17 mouse cellular contexts compared by ENCODE assay signal in the genomic region with DNA sequence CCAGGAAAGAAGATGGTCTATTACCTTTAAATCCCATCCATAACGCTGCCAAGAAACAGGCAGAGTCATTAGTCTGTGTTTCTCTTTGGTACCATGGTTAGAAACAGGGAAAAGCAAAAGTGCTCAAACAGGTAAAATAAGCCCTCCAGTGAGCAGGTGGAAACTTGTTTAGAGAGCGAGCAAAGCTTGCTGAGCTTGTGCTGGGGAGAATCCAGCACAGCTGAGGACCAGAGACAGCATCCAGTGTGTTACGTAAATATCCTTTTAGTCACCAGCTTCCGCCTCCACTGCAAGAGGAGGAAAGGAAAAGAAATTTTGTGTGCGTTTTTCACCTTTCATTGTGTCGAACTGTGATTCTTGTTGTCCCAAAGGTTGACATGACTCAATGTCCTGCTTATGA.
"Had no signal": no experiment of that assay in that cellular context is flagged by ENCODE, and none has a peak within 500 bp of the region (broad histone marks: within the 10 kb centered on the region; RNA-seq: fewer than 3 reads in every experiment).

No protein-coding gene starts in this region.

- H3K27me3 ChIP-seq: intestine, embryonic 15.5 days; kidney, embryonic 15.5 days; limb, embryonic 12.5 days; liver, embryonic 15.5 days; neural tube, embryonic 12.5 days; stomach, embryonic 15.5 days had no signal

- H3K27ac ChIP-seq: intestine, embryonic 15.5 days; kidney, embryonic 15.5 days; limb, embryonic 12.5 days; liver, embryonic 15.5 days; midbrain, embryonic 10.5 days; neural tube, embryonic 12.5 days had no signal

- H3K4me3 ChIP-seq: intestine, embryonic 15.5 days; kidney, embryonic 15.5 days; limb, embryonic 12.5 days; liver, embryonic 15.5 days; midbrain, embryonic 10.5 days; neural tube, embryonic 12.5 days; stomach, embryonic 15.5 days had no signal

- ATAC-seq: intestine, embryonic 15.5 days; lung, postnatal 0 days had no signal

- H3K4me1 ChIP-seq: intestine, embryonic 15.5 days; kidney, embryonic 15.5 days; limb, embryonic 12.5 days; liver, embryonic 15.5 days; midbrain, embryonic 10.5 days; neural tube, embryonic 12.5 days; stomach, embryonic 15.5 days had no signal

- H3K36me3 ChIP-seq: intestine, embryonic 15.5 days; kidney, embryonic 15.5 days; limb, embryonic 12.5 days; liver, embryonic 15.5 days; midbrain, embryonic 10.5 days; neural tube, embryonic 12.5 days; stomach, embryonic 15.5 days had no signal

- H3K9ac ChIP-seq: intestine, embryonic 15.5 days; kidney, embryonic 15.5 days; limb, embryonic 12.5 days; liver, embryonic 15.5 days; neural tube, embryonic 12.5 days; stomach, embryonic 15.5 days had no signal

- DNase-seq: kidney, adult 18-20 months; kidney, postnatal 14 days; layer of hippocampus, postnatal 36 days; lung, adult 2 months; lung, postnatal 36 days; midbrain, embryonic 14.5 days; thymus, adult 18-20 months; thymus, postnatal 14 days had no signal

- H3K4me2 ChIP-seq: intestine, embryonic 15.5 days; kidney, embryonic 15.5 days; limb, embryonic 12.5 days; liver, embryonic 11.5 days; liver, embryonic 15.5 days; neural tube, embryonic 12.5 days; stomach, embryonic 15.5 days had no signal

- H3K9me3 ChIP-seq: intestine, embryonic 15.5 days; kidney, embryonic 15.5 days; limb, embryonic 12.5 days; liver, embryonic 15.5 days; midbrain, embryonic 10.5 days; neural tube, embryonic 12.5 days; stomach, embryonic 15.5 days had no signal
